Mouse (Mus musculus): ENCODE data around the gene Rbck1.

DNA sequence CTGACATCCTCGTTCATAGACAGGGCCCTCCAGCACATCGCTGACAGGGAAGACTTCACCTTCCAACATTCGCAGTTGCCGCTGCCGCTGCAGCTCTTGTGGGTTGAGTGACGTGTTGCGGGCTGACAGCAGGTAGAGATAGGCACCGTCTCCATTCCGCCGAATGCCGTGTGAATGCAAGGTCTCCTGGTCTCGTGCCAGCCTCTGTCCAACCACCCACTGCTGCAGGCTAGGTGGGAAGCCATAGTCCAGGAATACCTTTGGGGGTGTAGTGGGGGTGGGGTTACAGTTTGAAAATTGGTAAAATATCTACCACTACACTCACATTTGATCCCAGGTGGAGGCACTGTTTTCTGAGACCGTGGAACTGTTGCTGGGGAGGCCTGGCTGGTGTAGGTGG is 6.3 kb downstream of the Rbck1 start:
- TF ChIP-seq CTCF (IDR thresholded peaks at IDR 0.05; ENCODE audit: low read depth) (no peak), EP300 (optimal IDR thresholded peaks at IDR 0.05) (no peak)

Data from stomach, postnatal 0 days (tissue).